Mouse (Mus musculus) heart, adult 2 months (tissue): Measurements from ENCODE around the gene Nudt16l1. TPM values are rescaled to one million over a fixed set of nuclear protein-coding genes. Genes with fewer than 3 reads are reported as not detected.

Experiments used
- DNase-seq, 2 experiments: peaks; one replicate each; pipeline ENCODE4 v3.0.0; 2021
- H3K27ac ChIP-seq: fragments of 200-600 bp; 2 replicates; pipeline ENCODE4 v1.8.1; 2022
- H3K27me3 ChIP-seq: fragments of 200-500 bp; 2 replicates; pipeline ENCODE4 v1.6.1; 2012; ENCODE audit warnings: mild to moderate bottlenecking, low read length, inconsistent platforms, mixed read lengths; ENCODE audit not compliant: control insufficient read depth, insufficient read depth
- H3K36me3 ChIP-seq: fragments of 200-500 bp; 2 replicates; pipeline ENCODE4 v1.6.1; 2012; ENCODE audit warnings: low read length, inconsistent platforms; ENCODE audit not compliant: control insufficient read depth, insufficient read depth
- H3K4me1 ChIP-seq: fragments of 200-500 bp; 2 replicates; pipeline ENCODE4 v1.6.1; 2011; ENCODE audit warnings: low read length; ENCODE audit not compliant: control insufficient read depth, insufficient read depth
- H3K4me3 ChIP-seq: fragments of 200-600 bp; 2 replicates; pipeline ENCODE4 v1.8.1; 2022
- H3K79me2 ChIP-seq: fragments of 200-500 bp; replicated peaks from 2 replicates; pipeline ENCODE4 v1.6.1; 2012; ENCODE audit warnings: mild to moderate bottlenecking, inconsistent platforms, low read length, moderate library complexity, mixed read lengths; ENCODE audit not compliant: control insufficient read depth, insufficient read depth
- H3K9ac ChIP-seq: fragments of 200-500 bp; 2 replicates; pipeline ENCODE4 v1.6.1; 2012; ENCODE audit warnings: low read depth, mild to moderate bottlenecking, control low read depth, inconsistent platforms, low read length, mixed read lengths
- CTCF ChIP-seq: fragments of 200-600 bp; IDR thresholded peaks from 2 replicates; pipeline ENCODE4 v1.8.1; 2022; ENCODE audit warnings: antibody characterized with exemption, mild to moderate bottlenecking, moderate library complexity
- EP300 ChIP-seq: fragments of 200-500 bp; IDR thresholded peaks from 2 replicates; pipeline ENCODE4 v1.6.1; 2011; ENCODE audit warnings: low read depth, low read length, control low read depth; ENCODE audit not compliant: insufficient read depth
- POLR2A ChIP-seq: fragments of 200-500 bp; IDR thresholded peaks from 2 replicates; pipeline ENCODE4 v1.6.1; 2011; ENCODE audit warnings: mild to moderate bottlenecking, low read depth, low read length, control low read depth; ENCODE audit not compliant: insufficient read depth
- WGBS: fragments of 180-500 bp; shearing (Covaris S2); methylation state at CpG from one replicate; pipeline ENCODE4 v1.1.7; 2018; 5-methylcytosine and 5-hydroxymethylcytosine counted together
- intact Hi-C: fragments of 180-260 bp; cut with DNase I; formaldehyde crosslinking; loops from one replicate; pipeline ENCODE4 v1.15.1; 2025
- polyA plus RNA-seq: library from polyadenylated mRNA; depleted of rRNA; stranded (reverse); fragments of >200 nt; gene quantifications from 2 replicates; pipeline ENCODE4 v1.2.3, GENCODE M21; 2012
- total RNA-seq, 2 experiments: library from RNA; stranded (reverse); gene quantifications; 2 replicates each; pipeline ENCODE4 v1.2.3; 2021

Gene Nudt16l1
- total and polyA plus RNA-seq, 3 experiments = 16.7 to 38.9 (median 17.1) TPM

GRCm38 (mm10) chr16:4964731-4965391 lies 26.3 kb downstream of the Nudt16l1 start:
- no peak for TF ChIP-seq CTCF
- TF ChIP-seq POLR2A = no peak
- no peak for TF ChIP-seq EP300
- peaks cover 8% of the 10 kb centered on the region for H3K4me1 ChIP-seq
- peaks cover 2% of the 10 kb centered on the region; the same call in 1 of the 2 replicates for H3K79me2 ChIP-seq
- no peaks in the 10 kb centered on the region for H3K27me3 ChIP-seq
- intact Hi-C loops = loop anchor here (5.0 kb wide), 2 partner anchors 47 to 227 kb away; partner anchors contain the start of gene Rogdi
- peak overlapping the region; percentile 77 for H3K4me3 ChIP-seq
- peak overlapping the region; percentile 65 for H3K9ac ChIP-seq
- WGBS = 17% methylated on average over 13 of the region's 13 CpGs
- DNase-seq = no peak
- no peaks in the 10 kb centered on the region for H3K36me3 ChIP-seq
- peak overlapping the region; percentile 83 for H3K27ac ChIP-seq

- WGBS = 86% methylated on average over 8 of the region's 8 CpGs
- intact Hi-C loops = loop anchor here (5.0 kb wide), 1 partner anchor 47 kb away; the partner anchor contains the start of gene Rogdi
Observed at GRCm38 (mm10) chr16:4965392-4966129, 27.0 kb downstream of the Nudt16l1 start.

DNA sequence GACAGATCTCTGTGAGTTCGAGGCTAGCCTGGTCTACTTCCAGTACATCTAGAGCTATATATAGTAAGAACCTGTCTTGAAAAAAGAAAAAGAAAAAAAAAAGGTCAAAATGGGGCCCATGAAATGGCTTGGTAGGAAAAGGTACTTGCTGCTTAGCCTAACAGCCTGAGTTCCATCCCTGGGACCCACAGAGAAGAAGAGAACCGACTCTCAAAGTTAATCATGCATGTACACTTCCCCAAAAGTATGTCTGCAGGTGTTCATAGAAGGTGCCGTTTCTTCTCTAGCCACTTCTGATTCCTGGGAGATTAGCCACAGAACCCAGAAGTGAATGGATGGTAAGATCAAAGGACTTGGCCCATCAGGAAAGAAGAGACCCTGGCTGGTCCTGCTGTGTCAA lies 29.9 kb downstream of the Nudt16l1 start:
- intact Hi-C loops = loop anchor here (5.0 kb wide), 1 partner anchor 44 kb away; the partner anchor contains the start of gene Rogdi
- TF ChIP-seq POLR2A (no peak), EP300 (no peak), CTCF (no peak)
- no peak for DNase-seq
- WGBS = 81% methylated on average over 3 of the region's 3 CpGs
- H3K9ac ChIP-seq = no peak overlapping the region
- no peaks in the 10 kb centered on the region for H3K36me3 ChIP-seq
- no peaks in the 10 kb centered on the region for H3K27me3 ChIP-seq
- H3K27ac ChIP-seq = no peak overlapping the region
- H3K4me3 ChIP-seq = no peak overlapping the region
- H3K4me1 ChIP-seq = peaks cover 5% of the 10 kb centered on the region
- H3K79me2 ChIP-seq = no peaks in the 10 kb centered on the region

More at GRCm38 (mm10) chr16:4965392-4966129, 27.0 kb downstream of the Nudt16l1 start:
- H3K36me3 ChIP-seq = no peaks in the 10 kb centered on the region
- H3K27ac ChIP-seq = no peak overlapping the region
- DNase-seq = no peak
- H3K79me2 ChIP-seq = peaks cover 2% of the 10 kb centered on the region; the same call in 1 of the 2 replicates
- no peak overlapping the region for H3K4me3 ChIP-seq
- peaks cover 8% of the 10 kb centered on the region for H3K4me1 ChIP-seq
- TF ChIP-seq EP300 (no peak), CTCF (no peak), POLR2A (no peak)
- H3K9ac ChIP-seq = no peak overlapping the region
- no peaks in the 10 kb centered on the region for H3K27me3 ChIP-seq

DNA sequence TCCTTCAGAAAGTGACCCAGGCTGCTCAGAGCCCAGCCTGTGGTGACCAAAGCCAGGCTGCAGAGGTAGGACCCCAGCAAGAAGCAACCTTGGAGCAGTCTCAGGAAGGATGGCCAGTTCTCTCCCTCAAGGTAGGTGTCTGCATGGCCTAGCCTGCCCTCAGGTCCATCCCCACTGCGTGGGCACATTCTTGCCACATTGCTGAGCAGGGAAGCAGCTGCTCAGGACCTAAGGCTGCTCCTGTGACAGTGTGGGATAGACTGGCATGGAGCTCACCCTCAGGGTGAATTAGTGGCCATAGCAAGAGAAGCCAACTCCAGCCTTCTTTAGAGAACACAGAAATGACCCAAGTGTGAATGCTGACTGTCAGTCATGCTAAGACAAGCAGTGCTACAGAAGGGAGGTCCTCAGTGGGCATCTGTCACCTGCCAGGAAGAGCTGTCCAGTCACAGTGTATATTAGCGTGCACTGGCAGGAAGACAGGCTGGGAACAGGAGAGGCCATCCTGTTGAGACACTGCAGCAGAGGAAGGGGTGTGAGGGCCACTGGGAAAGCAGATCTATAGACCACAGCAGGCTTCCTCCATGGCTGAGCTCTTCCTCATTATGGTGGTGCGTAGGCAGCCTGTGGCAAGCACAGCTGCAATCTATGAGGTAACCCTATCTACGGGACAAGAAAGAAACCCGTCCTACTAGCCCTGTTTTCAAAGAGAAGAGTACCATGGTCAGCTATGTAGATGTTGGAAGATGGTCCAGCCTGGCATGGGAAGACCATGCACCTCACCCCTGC lies 30.7 kb downstream of the Nudt16l1 start:
- 72% methylated on average over 5 of the region's 5 CpGs for WGBS
- Histone ChIP-seq H3K79me2 (no peaks in the 10 kb centered on the region), H3K4me1 (peaks cover 4% of the 10 kb centered on the region), H3K4me3 (no peak overlapping the region), H3K27ac (no peak overlapping the region), H3K27me3 (no peaks in the 10 kb centered on the region), H3K36me3 (no peaks in the 10 kb centered on the region), H3K9ac (no peak overlapping the region)
- no peak for DNase-seq
- intact Hi-C loops = loop anchor here (5.0 kb wide), 1 partner anchor 43 kb away; the partner anchor contains the start of gene Rogdi
- TF ChIP-seq CTCF (no peak), POLR2A (no peak), EP300 (no peak)

GRCm38 (mm10) chr16:4971626-4972025 lies 33.1 kb downstream of the Nudt16l1 start:
- Histone ChIP-seq H3K27me3 (no peaks in the 10 kb centered on the region), H3K4me3 (no peak overlapping the region), H3K4me1 (no peaks in the 10 kb centered on the region), H3K79me2 (no peaks in the 10 kb centered on the region), H3K9ac (no peak overlapping the region), H3K36me3 (no peaks in the 10 kb centered on the region), H3K27ac (peak overlapping the region; percentile 55)
- intact Hi-C loops = no loop called here
- 33% methylated on average over 4 of the region's 4 CpGs for WGBS
- DNase-seq = peak in 1 of 2 experiments; percentile 25
- TF ChIP-seq EP300 (0 out of 2 replicates have a peak, but pooled peaks have one; percentile 44), POLR2A (no peak), CTCF (no peak)
